Mouse (Mus musculus): ENCODE measurements around the gene Sept9. TPM values are rescaled to one million over a fixed set of nuclear protein-coding genes. Genes with fewer than 3 reads are reported as not detected.

Sept9 gene
- polyA plus RNA-seq, 1 experiment: 118 TPM

- peaks cover 51% of the 10 kb centered on the region for H3K4me1 ChIP-seq (ENCODE audit: control insufficient read depth, insufficient read depth, insufficient read length, low read length)
- H3K27ac ChIP-seq (replicated peaks; ENCODE audit: low read depth, low read length): no peak overlapping the region
- H3K4me3 ChIP-seq (ENCODE audit: insufficient read depth, low read depth, low read length): no peak overlapping the region
Observed at GRCm38 (mm10) chr11:117285606-117285931, 86.1 kb downstream of the Sept9 start.

GRCm38 (mm10) chr11:117287792-117288191 is 88.3 kb downstream of the Sept9 start:
- Histone ChIP-seq H3K4me1 (ENCODE audit: control insufficient read depth, insufficient read depth, insufficient read length, low read length) (peaks cover 37% of the 10 kb centered on the region), H3K27ac (replicated peaks; ENCODE audit: low read depth, low read length) (no peak overlapping the region), H3K4me3 (ENCODE audit: insufficient read depth, low read depth, low read length) (no peak overlapping the region)

- H3K4me1 ChIP-seq (ENCODE audit: control insufficient read depth, insufficient read depth, insufficient read length, low read length): peaks cover 27% of the 10 kb centered on the region
- H3K27ac ChIP-seq (replicated peaks; ENCODE audit: low read depth, low read length): no peak overlapping the region
- no peak overlapping the region for H3K4me3 ChIP-seq (ENCODE audit: insufficient read depth, low read depth, low read length)
Observed at GRCm38 (mm10) chr11:117288765-117289164, 89.3 kb downstream of the Sept9 start.

GRCm38 (mm10) chr11:117291271-117292059 is 92.0 kb downstream of the Sept9 start:
- Histone ChIP-seq H3K4me1 (ENCODE audit: control insufficient read depth, insufficient read depth, insufficient read length, low read length) (peaks cover 18% of the 10 kb centered on the region), H3K27ac (replicated peaks; ENCODE audit: low read depth, low read length) (no peak overlapping the region), H3K4me3 (ENCODE audit: insufficient read depth, low read depth, low read length) (no peak overlapping the region)

GRCm38 (mm10) chr11:117292446-117292845 is 93.0 kb downstream of the Sept9 start:
- Histone ChIP-seq H3K4me1 (ENCODE audit: control insufficient read depth, insufficient read depth, insufficient read length, low read length) (peaks cover 16% of the 10 kb centered on the region), H3K27ac (replicated peaks; ENCODE audit: low read depth, low read length) (no peak overlapping the region), H3K4me3 (ENCODE audit: insufficient read depth, low read depth, low read length) (no peak overlapping the region)

GRCm38 (mm10) chr11:117295266-117295665 is 95.8 kb downstream of the Sept9 start:
- no peak overlapping the region for H3K4me3 ChIP-seq (ENCODE audit: insufficient read depth, low read depth, low read length)
- H3K4me1 ChIP-seq (ENCODE audit: control insufficient read depth, insufficient read depth, insufficient read length, low read length): peaks cover 16% of the 10 kb centered on the region
- no peak overlapping the region for H3K27ac ChIP-seq (replicated peaks; ENCODE audit: low read depth, low read length)

- Histone ChIP-seq H3K4me1 (ENCODE audit: control insufficient read depth, insufficient read depth, insufficient read length, low read length) (peaks cover 16% of the 10 kb centered on the region), H3K4me3 (ENCODE audit: insufficient read depth, low read depth, low read length) (no peak overlapping the region), H3K27ac (replicated peaks; ENCODE audit: low read depth, low read length) (no peak overlapping the region)
Observed at GRCm38 (mm10) chr11:117296116-117296499, 96.6 kb downstream of the Sept9 start.

GRCm38 (mm10) chr11:117296500-117297189 is 97.2 kb downstream of the Sept9 start:
- Histone ChIP-seq H3K4me1 (ENCODE audit: control insufficient read depth, insufficient read depth, insufficient read length, low read length) (peaks cover 16% of the 10 kb centered on the region), H3K27ac (replicated peaks; ENCODE audit: low read depth, low read length) (no peak overlapping the region), H3K4me3 (ENCODE audit: insufficient read depth, low read depth, low read length) (no peak overlapping the region)

- H3K4me1 ChIP-seq (ENCODE audit: control insufficient read depth, insufficient read depth, insufficient read length, low read length): peaks cover 15% of the 10 kb centered on the region
- H3K4me3 ChIP-seq (ENCODE audit: insufficient read depth, low read depth, low read length): no peak overlapping the region
- H3K27ac ChIP-seq (replicated peaks; ENCODE audit: low read depth, low read length): no peak overlapping the region
Observed at GRCm38 (mm10) chr11:117297190-117297829, 97.8 kb downstream of the Sept9 start.

- H3K4me3 ChIP-seq (ENCODE audit: insufficient read depth, low read depth, low read length): no peak overlapping the region
- H3K4me1 ChIP-seq (ENCODE audit: control insufficient read depth, insufficient read depth, insufficient read length, low read length): peaks cover 12% of the 10 kb centered on the region; the same call in 1 of the 2 replicates
- H3K27ac ChIP-seq (replicated peaks; ENCODE audit: low read depth, low read length): no peak overlapping the region
Observed at GRCm38 (mm10) chr11:117299741-117300140, 100.3 kb downstream of the Sept9 start.

- no peak overlapping the region for H3K4me3 ChIP-seq (ENCODE audit: insufficient read depth, low read depth, low read length)
- H3K4me1 ChIP-seq (ENCODE audit: control insufficient read depth, insufficient read depth, insufficient read length, low read length): peaks cover 6% of the 10 kb centered on the region; the same call in 1 of the 2 replicates
- H3K27ac ChIP-seq (replicated peaks; ENCODE audit: low read depth, low read length): no peak overlapping the region
Observed at GRCm38 (mm10) chr11:117300809-117301208, 101.3 kb downstream of the Sept9 start.

- no peak overlapping the region for H3K27ac ChIP-seq (replicated peaks; ENCODE audit: low read depth, low read length)
Observed at GRCm38 (mm10) chr11:117301716-117302115, 102.3 kb downstream of the Sept9 start.

GRCm38 (mm10) chr11:117302371-117302770 is 102.9 kb downstream of the Sept9 start:
- no peak overlapping the region for H3K4me3 ChIP-seq (ENCODE audit: insufficient read depth, low read depth, low read length)
- no peak overlapping the region for H3K27ac ChIP-seq (replicated peaks; ENCODE audit: low read depth, low read length)
- peaks cover 11% of the 10 kb centered on the region for H3K4me1 ChIP-seq (ENCODE audit: control insufficient read depth, insufficient read depth, insufficient read length, low read length)

More at GRCm38 (mm10) chr11:117301716-117302115, 102.3 kb downstream of the Sept9 start:
- H3K4me3 ChIP-seq (ENCODE audit: insufficient read depth, low read depth, low read length): no peak overlapping the region
- peaks cover 6% of the 10 kb centered on the region for H3K4me1 ChIP-seq (ENCODE audit: control insufficient read depth, insufficient read depth, insufficient read length, low read length)

- peaks cover 42% of the 10 kb centered on the region for H3K4me1 ChIP-seq (ENCODE audit: control insufficient read depth, insufficient read depth, insufficient read length, low read length)
- no peak overlapping the region for H3K4me3 ChIP-seq (ENCODE audit: insufficient read depth, low read depth, low read length)
- no peak overlapping the region for H3K27ac ChIP-seq (replicated peaks; ENCODE audit: low read depth, low read length)
Observed at GRCm38 (mm10) chr11:117305509-117306188, 106.2 kb downstream of the Sept9 start.
